Mouse (Mus musculus) left cerebral cortex, adult 8-10 months (tissue): ENCODE measurements around the gene Fam229b. TPM values are rescaled to one million over a fixed set of nuclear protein-coding genes. Genes with fewer than 3 reads are reported as not detected.

Experiments
- DNase-seq, 2 experiments: peaks; one replicate each; pipeline ENCODE4 v3.0.0; 2022; ENCODE audit warnings: low spot score in 2 of 2
- total RNA-seq, 4 experiments: library from RNA; stranded (reverse); gene quantifications; 2 replicates each; pipeline ENCODE4 v1.2.4; 2022

The Fam229b gene
- total RNA-seq, result 10 to 100 TPM; 12.8 to 16.9 (median 15.3) TPM

DNA sequence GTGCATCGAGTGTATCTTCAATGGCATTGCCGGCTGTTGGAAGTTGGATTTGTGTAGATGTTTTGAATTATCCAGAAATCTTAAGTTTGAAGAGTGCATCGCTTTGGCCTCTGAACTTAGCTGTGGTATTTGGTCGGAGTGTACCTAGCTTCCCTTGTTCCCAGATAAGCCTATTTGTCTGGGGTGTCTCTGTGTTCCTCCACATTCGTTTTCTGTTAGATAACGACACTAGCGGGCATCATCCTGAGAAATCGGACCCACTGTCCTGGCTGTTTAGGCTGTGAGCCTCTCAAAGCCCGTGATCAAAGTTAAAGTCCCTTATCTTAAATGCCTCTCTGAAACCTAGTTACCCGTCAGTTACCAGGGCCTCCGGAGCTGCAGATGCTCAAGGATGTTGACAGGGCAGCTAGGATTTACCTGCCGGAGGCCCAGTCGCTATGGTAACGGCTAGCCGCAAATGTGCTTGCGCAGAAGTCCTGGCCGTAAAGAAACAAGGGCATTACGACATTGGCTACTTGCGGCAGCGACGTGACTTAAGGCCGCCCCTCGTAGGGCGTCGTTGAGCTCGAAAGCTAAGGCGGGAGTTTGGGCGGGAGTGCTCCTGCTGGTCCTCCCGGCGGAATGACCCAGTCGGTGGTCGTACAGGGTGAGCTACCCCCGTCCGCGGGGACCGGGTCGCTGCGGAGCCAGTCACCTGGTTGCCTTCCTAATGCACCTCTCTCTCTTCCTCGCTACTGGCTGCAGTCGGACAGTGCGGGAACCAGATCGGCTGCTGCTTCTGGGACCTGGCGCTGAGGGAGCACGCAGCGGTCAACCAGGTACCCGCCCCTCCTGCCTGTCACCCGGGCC is at the start of gene Fam229b, which contains the start of gene Tube1:
Gene Fam229b (minus strand): TSS at position 453 of the 849 bp plus-strand sequence.
Gene Tube1 (plus strand): TSS at position 515 of the 849 bp plus-strand sequence.
- DNase-seq, result peak; percentile 87 to 95

DNA sequence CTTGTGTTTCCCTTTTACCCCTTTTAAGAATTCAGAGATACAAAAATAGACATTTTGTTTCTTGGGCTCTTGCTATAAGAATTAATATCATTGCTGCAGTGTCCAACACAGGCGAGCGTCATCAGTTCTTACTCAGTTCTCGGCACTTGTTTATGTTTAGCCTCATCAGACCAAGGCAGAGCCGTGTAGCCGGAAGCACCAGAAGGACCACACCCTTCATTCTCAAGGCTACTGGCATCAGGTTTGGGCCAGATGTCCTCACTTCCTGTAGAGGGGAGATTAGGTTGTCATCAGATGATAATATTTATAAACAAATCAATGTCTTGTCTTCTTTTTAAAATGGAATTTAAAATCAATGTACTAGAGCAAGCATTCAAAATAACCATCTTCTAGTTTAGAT is 43.3 kb upstream of the Fam229b start:
- no peak for DNase-seq

- DNase-seq, result no peak
Observed at GRCm38 (mm10) chr10:39173077-39173476, 39.4 kb upstream of the Fam229b start.

DNA sequence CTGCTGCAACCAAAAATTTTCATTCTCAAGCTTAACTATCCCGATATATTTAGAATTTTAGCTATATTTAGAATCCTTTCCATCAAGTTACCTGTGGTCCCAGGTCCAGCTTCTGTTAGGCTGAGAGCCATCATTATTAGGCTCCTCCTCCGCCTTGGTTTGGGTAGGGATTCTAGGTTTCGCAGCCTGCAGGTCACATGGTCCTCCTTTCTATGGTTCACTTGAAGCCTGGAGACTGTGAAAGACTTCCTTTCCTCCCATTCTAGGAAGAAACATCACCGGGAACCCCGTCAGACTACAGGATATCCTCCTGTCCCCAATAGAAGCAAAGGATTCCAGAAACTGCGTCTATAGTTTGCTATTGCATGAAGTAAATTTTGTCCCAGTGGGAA is 38.8 kb upstream of the Fam229b start:
- DNase-seq, result no peak

DNA sequence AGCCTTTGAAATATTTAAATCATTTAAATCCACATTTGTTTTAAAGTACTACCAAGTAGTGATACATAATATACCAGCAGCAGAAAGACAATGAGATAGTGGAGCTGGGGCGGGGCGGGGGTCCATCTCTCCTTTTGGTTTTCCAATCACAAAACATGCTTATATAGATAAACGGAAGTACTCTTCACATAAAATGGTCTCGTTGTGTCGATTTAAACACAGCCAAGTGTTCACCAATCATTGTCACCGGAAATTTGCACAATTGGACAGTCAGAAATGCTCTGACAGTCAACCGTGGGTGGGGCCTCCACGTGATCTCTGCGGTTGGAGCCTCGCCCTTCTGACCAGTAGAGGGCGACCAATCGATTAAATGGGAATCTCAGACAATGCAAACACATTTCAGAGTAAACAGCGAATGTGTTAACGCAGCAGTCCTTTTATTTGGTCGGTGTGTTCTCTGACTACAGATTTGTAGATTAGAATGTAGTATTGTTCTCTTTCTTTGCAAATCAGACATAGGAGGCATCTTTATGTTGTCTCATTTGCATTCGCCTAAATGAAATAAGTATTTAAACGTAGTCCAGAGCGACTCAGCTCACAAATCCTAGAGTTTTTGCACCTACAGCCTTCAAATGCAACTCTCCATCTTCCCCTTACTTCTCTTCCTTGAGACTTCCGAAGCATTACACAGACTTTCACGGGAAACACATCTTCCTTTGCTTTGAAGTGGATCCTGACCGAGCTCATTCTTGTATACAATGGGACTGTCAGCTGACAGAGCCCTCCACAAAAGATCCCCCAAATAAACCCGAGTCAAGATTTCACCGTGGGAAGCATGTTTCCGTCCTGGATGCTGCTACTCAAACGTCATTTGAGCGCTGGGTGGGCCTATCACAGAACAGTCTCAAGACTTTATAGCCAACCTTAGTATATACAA is 38.2 kb upstream of the Fam229b start:
- DNase-seq, result peak; percentile 76 to 90

DNA sequence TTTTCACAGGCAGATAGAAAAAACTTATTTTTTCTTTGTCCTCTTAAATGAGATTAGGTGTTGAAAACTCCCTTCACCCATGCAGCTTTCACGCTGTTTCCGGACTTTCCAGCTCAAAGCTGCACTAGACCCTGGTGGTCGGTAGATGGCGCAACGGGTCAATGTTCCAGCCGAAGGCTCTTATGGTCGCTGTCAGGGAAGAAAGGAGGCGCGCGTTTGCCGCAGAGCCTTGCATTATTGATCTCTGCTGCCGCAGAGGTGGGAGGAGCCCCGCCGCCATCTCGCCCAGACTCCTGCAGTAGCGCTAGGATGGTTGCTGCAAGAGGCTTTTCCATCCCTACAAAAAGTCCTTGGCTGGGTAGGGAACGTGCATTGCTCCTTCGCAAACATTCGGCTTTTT is 37.4 kb upstream of the Fam229b start:
- peak; percentile 89 to 91 for DNase-seq

GRCm38 (mm10) chr10:39170706-39171105 is 37.0 kb upstream of the Fam229b start:
- no peak for DNase-seq

DNA sequence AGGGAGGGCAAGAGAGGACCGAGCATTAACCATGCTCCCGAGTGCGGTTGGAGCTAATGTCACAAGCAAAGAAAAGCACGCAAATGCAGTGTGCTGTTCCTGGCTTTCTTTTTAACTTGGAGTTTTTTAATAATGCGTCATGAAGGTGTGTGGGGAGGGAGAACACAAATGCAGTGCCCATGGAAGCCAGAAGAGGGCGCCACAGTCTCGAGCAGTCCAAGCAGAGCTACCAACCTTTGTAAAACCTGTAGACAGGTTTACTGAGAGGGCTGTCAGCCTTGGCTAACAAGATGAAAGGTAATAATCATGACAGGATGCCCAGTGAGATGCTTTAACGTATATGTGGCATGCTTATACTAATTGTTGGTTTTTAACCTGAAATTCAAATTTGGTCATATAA is 36.5 kb upstream of the Fam229b start:
- peak; percentile 55 to 69 for DNase-seq

GRCm38 (mm10) chr10:39169642-39170041 is 35.9 kb upstream of the Fam229b start:
- no peak for DNase-seq

- DNase-seq, result no peak
Observed at GRCm38 (mm10) chr10:39167611-39168010, 33.9 kb upstream of the Fam229b start.

DNA sequence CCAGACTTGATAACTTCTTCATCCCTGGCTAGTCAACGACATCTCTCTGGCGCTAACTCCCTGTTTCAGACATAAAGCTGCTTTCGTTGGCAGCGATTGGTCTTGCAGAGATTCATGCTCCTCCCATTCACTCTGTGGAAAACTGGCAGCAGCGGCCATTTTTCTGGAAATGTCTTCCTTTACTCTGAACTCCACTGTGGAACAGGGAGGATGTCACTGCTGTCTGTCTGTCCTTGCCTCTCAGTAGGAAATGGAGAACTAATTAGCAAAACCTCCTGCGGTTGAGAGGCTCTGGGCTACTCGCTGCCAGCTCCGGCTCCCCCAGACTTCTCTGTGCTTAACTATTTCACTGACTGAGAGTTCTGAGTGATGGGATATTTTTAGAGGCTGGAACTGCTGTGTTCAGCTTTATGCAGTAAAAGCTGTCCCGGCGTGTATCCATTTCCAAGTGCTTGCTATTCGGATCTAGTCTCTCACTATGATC is 32.0 kb upstream of the Fam229b start:
- no peak for DNase-seq

- DNase-seq, result no peak
Observed at GRCm38 (mm10) chr10:39163694-39164093, 30.0 kb upstream of the Fam229b start, which contains the start of gene Ccn6. Gene Ccn6, minus strand, starts transcription at chr10:39163794.

DNA sequence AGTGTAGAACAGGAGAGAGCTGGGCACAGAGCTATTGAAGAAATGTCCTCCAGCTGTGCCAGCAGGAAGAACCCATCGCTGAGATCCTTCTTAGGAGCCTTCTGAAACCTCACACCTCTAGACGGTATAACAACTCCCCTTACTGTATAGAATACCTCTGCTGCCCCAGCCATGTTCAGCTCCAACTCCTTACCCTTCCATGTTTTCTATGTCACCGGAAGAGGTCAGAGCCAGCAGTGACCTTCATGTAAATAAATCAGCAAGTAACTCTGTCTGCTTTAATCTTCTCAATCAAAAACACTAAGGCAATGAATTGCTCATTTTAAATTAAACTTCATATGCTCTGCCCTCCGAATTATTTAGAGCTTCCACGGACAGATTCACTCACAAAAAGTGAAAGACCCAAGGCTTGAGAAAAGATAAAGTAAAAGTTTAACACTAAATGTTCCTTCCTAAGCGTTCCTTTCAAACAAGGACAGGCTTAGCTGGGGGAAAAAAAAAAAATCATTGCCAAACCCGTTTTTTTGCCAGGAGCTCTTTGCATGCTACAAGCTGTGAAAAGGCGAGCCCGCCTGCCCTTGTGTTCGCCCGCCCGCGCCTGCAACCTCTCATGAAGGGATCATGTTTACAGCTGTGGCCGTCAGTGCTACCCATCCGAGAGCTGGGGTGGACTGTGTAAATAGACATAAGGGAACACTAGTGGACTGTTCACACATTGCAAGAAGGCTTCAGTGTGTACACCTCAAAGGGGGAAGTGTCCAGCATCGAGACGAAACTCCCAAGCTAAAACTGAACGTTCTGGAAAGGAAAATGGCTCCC is 29.2 kb upstream of the Fam229b start:
- DNase-seq, result no peak

GRCm38 (mm10) chr10:39161406-39161805 is 27.7 kb upstream of the Fam229b start:
- no peak for DNase-seq

- DNase-seq, result no peak
Observed at GRCm38 (mm10) chr10:39158306-39158705, 24.6 kb upstream of the Fam229b start.

DNA sequence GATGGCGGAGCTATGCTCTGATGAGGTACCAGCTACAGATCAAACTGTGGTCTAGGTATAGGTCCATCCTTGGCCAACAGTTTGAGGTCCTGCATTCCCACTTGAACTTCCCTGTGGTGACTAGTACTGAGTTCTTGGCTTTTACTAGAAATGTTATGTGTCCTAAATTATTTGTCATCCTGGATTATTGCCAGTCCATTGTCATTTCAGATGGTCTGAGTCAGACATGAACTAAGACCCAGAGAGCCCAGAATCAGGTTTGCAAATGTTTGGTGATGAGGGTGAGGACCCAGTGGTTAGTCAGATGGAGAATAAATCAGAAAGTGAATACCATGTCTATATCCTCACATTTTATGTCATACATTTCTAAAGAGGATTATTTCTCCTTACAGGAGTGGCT is 23.6 kb upstream of the Fam229b start:
- no peak for DNase-seq

DNA sequence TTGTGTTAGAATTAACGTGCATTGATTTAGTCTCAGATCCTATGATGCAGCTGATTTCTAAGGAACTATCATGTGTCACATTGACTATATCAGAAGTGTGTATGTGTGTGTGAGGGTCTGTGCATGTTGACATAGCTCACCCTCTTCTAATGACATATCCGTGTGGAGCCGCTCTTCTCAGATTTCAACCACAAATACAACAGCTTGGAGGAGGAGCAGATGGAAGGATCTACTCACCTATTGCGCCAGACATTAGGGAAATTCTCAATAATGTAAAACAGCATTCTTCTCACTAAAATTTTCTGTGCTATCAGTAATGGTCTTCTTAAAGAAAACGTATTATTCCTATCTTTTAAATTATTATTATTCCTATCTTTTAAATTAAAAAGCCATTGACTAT is 23.0 kb upstream of the Fam229b start:
- DNase-seq, result no peak

GRCm38 (mm10) chr10:39142216-39142615 is 8.5 kb upstream of the Fam229b start:
- DNase-seq, result no peak

- DNase-seq, result no peak
Observed at GRCm38 (mm10) chr10:39141401-39141800, 7.7 kb upstream of the Fam229b start.

GRCm38 (mm10) chr10:39140843-39141242 is 7.1 kb upstream of the Fam229b start:
- DNase-seq, result no peak

- no peak for DNase-seq
Observed at GRCm38 (mm10) chr10:39138761-39139160, 5.0 kb upstream of the Fam229b start.
